Mouse (Mus musculus): ENCODE data around the gene Pkn3. TPM values are rescaled to one million over a fixed set of nuclear protein-coding genes. Genes with fewer than 3 reads are reported as not detected.

Gene Pkn3
- polyA plus RNA-seq (2015; fragmentation: Nextera tagmentation; extraction: Ambion mirVana) = 3.1 and 3.2 TPM in 2 replicates

GRCm38 (mm10) chr2:30077502-30078348 is at the start of gene Pkn3:
Gene Pkn3 (plus strand): TSS chr2:30077684.

GRCm38 (mm10) chr2:30048699-30049388 is 28.6 kb upstream of the Pkn3 start, which contains the start of gene Wdr34:
Gene Wdr34 (minus strand): TSS chr2:30048881.

GRCm38 (mm10) chr2:30057223-30057904 is 20.1 kb upstream of the Pkn3 start, which contains the start of gene Set:
Gene Set (plus strand): TSS chr2:30057378.

GRCm38 (mm10) chr2:30093471-30094207 is 16.2 kb downstream of the Pkn3 start, which contains the start of gene Zdhhc12:
Gene Zdhhc12 (minus strand): TSS chr2:30093648.

GRCm38 (mm10) chr2:30124472-30125274 is 47.2 kb downstream of the Pkn3 start, which contains the start of gene Zer1:
Gene Zer1 (minus strand): TSS chr2:30124585.

GRCm38 (mm10) chr2:30133613-30134377 is 56.3 kb downstream of the Pkn3 start, which contains the start of gene Tbc1d13:
Gene Tbc1d13 (plus strand): TSS chr2:30133746.

Other genes with a start within 250 kb of the Pkn3 start
- 15.9 and 20.9 TPM in 2 replicates for gene Cercam, start 208.5 kb upstream of the Pkn3 start, polyA plus RNA-seq (2015; fragmentation: Nextera tagmentation; extraction: Ambion mirVana)
- gene Odf2, start 188.5 kb upstream of the Pkn3 start, polyA plus RNA-seq (2015; fragmentation: Nextera tagmentation; extraction: Ambion mirVana) = 21.8 and 27.7 TPM in 2 replicates
- gene Gle1, start 142.3 kb upstream of the Pkn3 start, polyA plus RNA-seq (2015; fragmentation: Nextera tagmentation; extraction: Ambion mirVana) = 24.8 and 25.7 TPM in 2 replicates
- gene Sptan1, start 112.1 kb upstream of the Pkn3 start, polyA plus RNA-seq (2015; fragmentation: Nextera tagmentation; extraction: Ambion mirVana) = 53.7 and 54.5 TPM in 2 replicates
- gene Wdr34, start 28.8 kb upstream of the Pkn3 start, polyA plus RNA-seq (2015; fragmentation: Nextera tagmentation; extraction: Ambion mirVana) = 12.5 and 13.9 TPM in 2 replicates
- gene Set, start 20.3 kb upstream of the Pkn3 start, polyA plus RNA-seq (2015; fragmentation: Nextera tagmentation; extraction: Ambion mirVana) = 133 and 153 TPM in 2 replicates
- gene Zdhhc12, start 16.0 kb downstream of the Pkn3 start, polyA plus RNA-seq (2015; fragmentation: Nextera tagmentation; extraction: Ambion mirVana) = 7.4 and 9.1 TPM in 2 replicates
- 3.4 and 4.3 TPM in 2 replicates for gene Zer1, start 46.9 kb downstream of the Pkn3 start, polyA plus RNA-seq (2015; fragmentation: Nextera tagmentation; extraction: Ambion mirVana)
- 2.5 and 4.2 TPM in 2 replicates for gene Tbc1d13, start 56.1 kb downstream of the Pkn3 start, polyA plus RNA-seq (2015; fragmentation: Nextera tagmentation; extraction: Ambion mirVana)
- 52.5 and 63.3 TPM in 2 replicates for gene Endog, start 93.8 kb downstream of the Pkn3 start, polyA plus RNA-seq (2015; fragmentation: Nextera tagmentation; extraction: Ambion mirVana)
- gene Spout1, start 100.8 kb downstream of the Pkn3 start, polyA plus RNA-seq (2015; fragmentation: Nextera tagmentation; extraction: Ambion mirVana) = 14.9 and 20.0 TPM in 2 replicates
- 9.6 TPM in 2 replicates for gene Kyat1, start 128.2 kb downstream of the Pkn3 start, polyA plus RNA-seq (2015; fragmentation: Nextera tagmentation; extraction: Ambion mirVana)
- gene Lrrc8a, start 160.0 kb downstream of the Pkn3 start, polyA plus RNA-seq (2015; fragmentation: Nextera tagmentation; extraction: Ambion mirVana) = 17.7 and 19.1 TPM in 2 replicates
- gene Gm28035, start 162.9 kb downstream of the Pkn3 start, polyA plus RNA-seq (2015; fragmentation: Nextera tagmentation; extraction: Ambion mirVana) = 0.10 and 0.16 TPM in 2 replicates
- 22.3 and 22.4 TPM in 2 replicates for gene Phyhd1, start 188.5 kb downstream of the Pkn3 start, polyA plus RNA-seq (2015; fragmentation: Nextera tagmentation; extraction: Ambion mirVana)
- gene Gm28038, start 203.4 kb downstream of the Pkn3 start, polyA plus RNA-seq (2015; fragmentation: Nextera tagmentation; extraction: Ambion mirVana) = not detected in 2 replicates
- 27.4 and 34.2 TPM in 2 replicates for gene Dolk, start 208.7 kb downstream of the Pkn3 start, polyA plus RNA-seq (2015; fragmentation: Nextera tagmentation; extraction: Ambion mirVana)
- 8.8 and 9.5 TPM in 2 replicates for gene Nup188, start 208.7 kb downstream of the Pkn3 start, polyA plus RNA-seq (2015; fragmentation: Nextera tagmentation; extraction: Ambion mirVana)

Data from skeletal muscle tissue, postnatal 0 days (tissue).